Mouse (Mus musculus): Measurements from ENCODE around the gene A3galt2.

The A3galt2 gene

GRCm38 (mm10) chr4:128752031-128752757 lies 3.0 kb upstream of the A3galt2 start:
- no peak for DNase-seq (ENCODE audit: low read depth, low spot score)

GRCm38 (mm10) chr4:128753571-128753970 lies 1.6 kb upstream of the A3galt2 start:
- no peak for DNase-seq (ENCODE audit: low read depth, low spot score)

GRCm38 (mm10) chr4:128755900-128756299 lies 736 bp downstream of the A3galt2 start:
- DNase-seq (ENCODE audit: low read depth, low spot score) = no peak

GRCm38 (mm10) chr4:128759214-128759613 lies 4.0 kb downstream of the A3galt2 start:
- no peak for DNase-seq (ENCODE audit: low read depth, low spot score)

- DNase-seq (ENCODE audit: low read depth, low spot score) = no peak
Measured at GRCm38 (mm10) chr4:128760029-128760428, 4.9 kb downstream of the A3galt2 start.

GRCm38 (mm10) chr4:128766929-128767328 lies 11.8 kb downstream of the A3galt2 start:
- DNase-seq (ENCODE audit: low read depth, low spot score) = no peak

GRCm38 (mm10) chr4:128768120-128768519 lies 13.0 kb downstream of the A3galt2 start:
- no peak for DNase-seq (ENCODE audit: low read depth, low spot score)

- no peak for DNase-seq (ENCODE audit: low read depth, low spot score)
Measured at GRCm38 (mm10) chr4:128769569-128770355, 14.6 kb downstream of the A3galt2 start.

- DNase-seq (ENCODE audit: low read depth, low spot score) = no peak
Measured at GRCm38 (mm10) chr4:128770698-128771097, 15.5 kb downstream of the A3galt2 start.

- no peak for DNase-seq (ENCODE audit: low read depth, low spot score)
Measured at GRCm38 (mm10) chr4:128773820-128774219, 18.7 kb downstream of the A3galt2 start.

- DNase-seq (ENCODE audit: low read depth, low spot score) = peak; percentile 52
Measured at GRCm38 (mm10) chr4:128774467-128774866, 19.3 kb downstream of the A3galt2 start.

GRCm38 (mm10) chr4:128776568-128777289 lies 21.6 kb downstream of the A3galt2 start:
- DNase-seq (ENCODE audit: low read depth, low spot score) = peak; percentile 61

- no peak for DNase-seq (ENCODE audit: low read depth, low spot score)
Measured at GRCm38 (mm10) chr4:128777593-128777992, 22.4 kb downstream of the A3galt2 start.

- no peak for DNase-seq (ENCODE audit: low read depth, low spot score)
Measured at GRCm38 (mm10) chr4:128782037-128782436, 26.9 kb downstream of the A3galt2 start.

- no peak for DNase-seq (ENCODE audit: low read depth, low spot score)
Measured at GRCm38 (mm10) chr4:128782645-128783044, 27.5 kb downstream of the A3galt2 start.

GRCm38 (mm10) chr4:128784950-128785631 lies 29.9 kb downstream of the A3galt2 start:
- peak; percentile 53 for DNase-seq (ENCODE audit: low read depth, low spot score)

- DNase-seq (ENCODE audit: low read depth, low spot score) = no peak
Measured at GRCm38 (mm10) chr4:128785921-128786654, 30.9 kb downstream of the A3galt2 start.

- peak; percentile 36 for DNase-seq (ENCODE audit: low read depth, low spot score)
Measured at GRCm38 (mm10) chr4:128787023-128787939, 32.1 kb downstream of the A3galt2 start.

- DNase-seq (ENCODE audit: low read depth, low spot score) = no peak
Measured at GRCm38 (mm10) chr4:128788108-128788507, 32.9 kb downstream of the A3galt2 start.

- DNase-seq (ENCODE audit: low read depth, low spot score) = no peak
Measured at GRCm38 (mm10) chr4:128789646-128790045, 34.5 kb downstream of the A3galt2 start.

Measured in CD4-positive helper T cell, adult 2 months (primary cell).